Mouse (Mus musculus): Measurements from ENCODE around the gene Get4.

Gene Get4

GRCm38 (mm10) chr5:139257265-139257664 lies 5.1 kb downstream of the Get4 start:
- POLR2A ChIA-PET = interaction anchor here in 2 of 4 experiments (0.6 to 8.5 kb wide), 3 partner anchors 8 to 151 kb away, joined by 3 to 72 read pairs (median 3); no protein-coding TSS in a partner anchor
- CTCF ChIA-PET = no interaction called here

- CTCF ChIA-PET = no interaction called here
- POLR2A ChIA-PET = interaction anchor here in 2 of 4 experiments (0.6 to 8.5 kb wide), 3 partner anchors 7 to 150 kb away, joined by 3 to 72 read pairs (median 3); partner anchors contain the start of gene Adap1 (in 1 of the 2)
These were observed 5.7 kb downstream of the Get4 start for GRCm38 (mm10) chr5:139257818-139258217.

- ChIA-PET POLR2A (interaction anchor here in 2 of 4 experiments (0.6 to 8.5 kb wide), 5 partner anchors 6 to 67 kb away, joined by 3 to 72 read pairs (median 4); partner anchors contain the start of genes Adap1 (in 1 of the 2) and Sun1 (in 1 of the 2)), CTCF (interaction anchor here in 1 of 4 experiments (0.6 kb wide), 1 partner anchor 32 kb away, joined by 4 read pairs; no protein-coding TSS in a partner anchor)
These were observed 6.4 kb downstream of the Get4 start for GRCm38 (mm10) chr5:139258371-139259035.

GRCm38 (mm10) chr5:139259853-139260252 lies 7.7 kb downstream of the Get4 start:
- ChIA-PET POLR2A (interaction anchor here in 1 of 4 experiments (0.8 kb wide), 2 partner anchors 11 to 60 kb away, joined by 3 to 4 read pairs; partner anchors contain the start of gene Sun1), CTCF (no interaction called here)

GRCm38 (mm10) chr5:139261403-139261802 lies 9.3 kb downstream of the Get4 start:
- ChIA-PET POLR2A (interaction anchor here in 1 of 4 experiments (1.2 to 8.6 kb wide), 2 partner anchors 7 to 64 kb away, joined by 3 to 72 read pairs; partner anchors contain the start of gene Get4), CTCF (interaction anchor here in 2 of 4 experiments (1.5 to 1.7 kb wide), 2 partner anchors 21 kb away, joined by 3 to 5 read pairs; no protein-coding TSS in a partner anchor)

GRCm38 (mm10) chr5:139267661-139268060 lies 15.5 kb downstream of the Get4 start:
- POLR2A ChIA-PET = interaction anchor here in 2 of 4 experiments (0.9 to 8.6 kb wide), 3 partner anchors 14 to 276 kb away, joined by 3 to 72 read pairs (median 4); partner anchors contain the start of gene Get4 (in 2 of the 2)
- CTCF ChIA-PET = no interaction called here

- ChIA-PET CTCF (interaction anchor here in 3 of 4 experiments (0.6 to 2.3 kb wide), 6 partner anchors 11 to 84 kb away, joined by 3 to 8 read pairs (median 4); partner anchors contain the start of gene Get4 (in 1 of the 3)), POLR2A (interaction anchor here in 3 of 4 experiments (0.6 to 4.1 kb wide), 12 partner anchors 9 to 81 kb away, joined by 3 to 32 read pairs (median 4); partner anchors contain the start of genes Get4 (in 2 of the 3), Cox19 (in 1 of the 3) and Cyp2w1 (in 1 of the 3))
These were observed 18.8 kb downstream of the Get4 start for GRCm38 (mm10) chr5:139270806-139271521.

- ChIA-PET CTCF (interaction anchor here in 2 of 4 experiments (0.7 to 2.0 kb wide), 2 partner anchors 11 to 161 kb away, joined by 4 read pairs; no protein-coding TSS in a partner anchor), POLR2A (interaction anchor here in 2 of 4 experiments (0.7 to 4.1 kb wide), 2 partner anchors 20 to 42 kb away, joined by 3 to 32 read pairs; partner anchors contain the start of gene Get4 (in 1 of the 2))
These were observed 19.9 kb downstream of the Get4 start for GRCm38 (mm10) chr5:139271994-139272554.

- CTCF ChIA-PET = interaction anchor here in 1 of 4 experiments (0.5 kb wide), 1 partner anchor 842 kb away, joined by 4 read pairs; no protein-coding TSS in a partner anchor
- POLR2A ChIA-PET = interaction anchor here in 2 of 4 experiments (0.9 kb wide), 2 partner anchors 25 to 98 kb away, joined by 3 read pairs; partner anchors contain the start of gene Get4 (in 1 of the 2)
These were observed 25.2 kb downstream of the Get4 start for GRCm38 (mm10) chr5:139277287-139277686.

- ChIA-PET POLR2A (interaction anchor here (0.5 to 2.1 kb wide), 9 partner anchors 10 to 1712 kb away, joined by 3 to 6 read pairs (median 4); partner anchors contain the start of genes Adap1 (in 1 of the 4) and Get4 (in 1 of the 4)), CTCF (interaction anchor here in 3 of 4 experiments (0.7 to 3.2 kb wide), 30 partner anchors 10 to 1677 kb away, joined by 3 to 19 read pairs (median 4); partner anchors contain the start of gene Adap1 (in 1 of the 3))
These were observed 29.4 kb downstream of the Get4 start for GRCm38 (mm10) chr5:139281373-139282112.

- ChIA-PET POLR2A (interaction anchor here (0.5 to 2.1 kb wide), 10 partner anchors 10 to 1711 kb away, joined by 3 to 6 read pairs (median 4); partner anchors contain the start of genes Adap1 (in 1 of the 4) and Get4 (in 1 of the 4)), CTCF (interaction anchor here (0.6 to 3.2 kb wide), 46 partner anchors 10 to 624 kb away, joined by 3 to 19 read pairs (median 4); partner anchors contain the start of genes Adap1 (in 2 of the 4) and Get4 (in 2 of the 4))
These were observed 30.1 kb downstream of the Get4 start for GRCm38 (mm10) chr5:139282191-139282590.

GRCm38 (mm10) chr5:139283460-139284180 lies 31.5 kb downstream of the Get4 start:
- CTCF ChIA-PET = interaction anchor here (0.5 to 3.2 kb wide), 9 partner anchors 13 to 800 kb away, joined by 3 to 19 read pairs (median 3); no protein-coding TSS in a partner anchor
- POLR2A ChIA-PET = interaction anchor here in 2 of 4 experiments (1.8 to 2.1 kb wide), 3 partner anchors 19 to 42 kb away, joined by 6 to 7 read pairs (median 6); partner anchors contain the start of genes Adap1 (in 1 of the 2) and Get4 (in 1 of the 2)

- ChIA-PET POLR2A (interaction anchor here in 1 of 4 experiments (1.0 to 1.8 kb wide), 3 partner anchors 18 to 40 kb away, joined by 3 to 7 read pairs (median 3); partner anchors contain the start of gene Adap1), CTCF (interaction anchor here in 2 of 4 experiments (0.5 to 1.3 kb wide), 5 partner anchors 10 to 439 kb away, joined by 3 to 7 read pairs (median 4); no protein-coding TSS in a partner anchor)
These were observed 33.4 kb downstream of the Get4 start for GRCm38 (mm10) chr5:139285383-139286067.

- POLR2A ChIA-PET = no interaction called here
- CTCF ChIA-PET = interaction anchor here in 1 of 4 experiments (0.6 kb wide), 1 partner anchor 69 kb away, joined by 3 read pairs; no protein-coding TSS in a partner anchor
These were observed 34.2 kb downstream of the Get4 start for GRCm38 (mm10) chr5:139286142-139286941.

GRCm38 (mm10) chr5:139287099-139287498 lies 35.0 kb downstream of the Get4 start:
- POLR2A ChIA-PET = no interaction called here
- CTCF ChIA-PET = interaction anchor here in 1 of 4 experiments (0.6 kb wide), 1 partner anchor 68 kb away, joined by 3 read pairs; no protein-coding TSS in a partner anchor

Measured in embryonic stem cell, embryonic (primary cell).